Mouse (Mus musculus) duodenum, adult 2 months (tissue): Measurements from ENCODE around the gene Vip. TPM values are rescaled to one million over a fixed set of nuclear protein-coding genes. Genes with fewer than 3 reads are reported as not detected.

Experiments used
- polyA plus RNA-seq: library from polyadenylated mRNA; depleted of rRNA; stranded (reverse); fragments of >200 nt; gene quantifications from 2 replicates; pipeline ENCODE4 v1.2.3, GENCODE M21; 2012; ENCODE audit warnings: low replicate concordance; rRNA removed

Gene Vip
- 5.6 and 12.3 TPM in 2 replicates for polyA plus RNA-seq

DNA sequence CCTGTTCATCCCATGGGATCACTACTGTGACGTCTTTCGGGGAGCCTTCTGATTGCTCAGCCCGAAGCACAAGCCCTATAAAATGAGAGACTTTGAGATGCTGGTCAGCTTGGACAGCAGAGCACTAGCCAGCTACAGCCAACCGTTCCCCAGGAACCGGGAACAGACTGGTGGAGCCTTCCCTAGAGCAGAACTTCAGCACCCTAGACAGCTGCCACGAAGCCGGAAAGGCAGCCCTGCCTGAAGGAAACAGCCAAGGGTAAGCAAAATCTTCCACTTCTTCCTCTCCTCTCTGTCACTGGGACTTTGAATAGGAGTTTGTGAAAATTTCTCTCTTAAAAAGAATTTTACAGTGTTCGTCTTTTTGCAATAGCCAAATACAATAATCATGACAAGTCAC is at the start of gene Vip:
Gene Vip (plus strand): TSS at position 107 of the 400 bp plus-strand sequence.

DNA sequence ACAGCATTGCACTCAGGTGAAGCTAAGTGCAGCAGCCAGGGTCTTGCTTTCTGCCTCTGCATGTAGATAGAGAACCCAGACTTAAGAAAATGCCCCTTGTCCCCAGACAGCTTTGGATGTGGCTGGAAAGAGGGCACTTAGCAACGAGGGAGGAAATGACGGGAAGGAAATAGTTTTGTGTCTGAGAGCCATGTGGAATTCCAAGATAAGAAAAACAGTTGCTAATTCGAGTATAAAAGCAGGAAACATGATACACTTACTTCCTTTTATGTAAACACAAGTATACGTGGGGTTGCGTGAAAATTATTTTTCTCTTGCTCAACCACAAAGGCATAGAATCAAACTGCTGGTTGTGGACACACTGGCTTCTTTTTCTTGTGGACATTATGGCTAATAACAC is 45.6 kb upstream of the Vip start, which contains the start of gene Myct1:
Gene Myct1 (plus strand): TSS at position 312 of the 400 bp plus-strand sequence.

Other genes with a start within 250 kb of the Vip start
- gene Syne1, start 87.7 kb upstream of the Vip start, polyA plus RNA-seq, result 4.4 and 5.4 TPM in 2 replicates
- gene Myct1, start 45.4 kb upstream of the Vip start, polyA plus RNA-seq, result 0.91 and 1.1 TPM in 2 replicates
- gene Fbxo5, start 166.4 kb downstream of the Vip start, polyA plus RNA-seq, result 0.09 and 1.1 TPM in 2 replicates
- gene Mtrf1l, start 184.7 kb downstream of the Vip start, polyA plus RNA-seq, result 1.7 and 2.2 TPM in 2 replicates